Mouse (Mus musculus): Measurements from ENCODE around the gene Rhox3a. TPM values are rescaled to one million over a fixed set of nuclear protein-coding genes. Genes with fewer than 3 reads are reported as not detected.
"Not testable (repeated sequence)": the region's sequence is repeated elsewhere in the genome, so short reads cannot be mapped to it uniquely, and the experiment has no call there.

The Rhox3a gene
- polyA plus RNA-seq (2014; fragmentation: Nextera tagmentation; extraction: Ambion mirVana), result not detected in 2 replicates

- not testable (repeated sequence) for H3K9ac ChIP-seq; H3K27ac ChIP-seq (ENCODE audit: low read depth); H3K4me2 ChIP-seq; H3K27me3 ChIP-seq (ENCODE audit: insufficient read depth, low read length); H3K9me3 ChIP-seq (ENCODE audit: low read depth, low read length); H3K36me3 ChIP-seq (ENCODE audit: insufficient read depth); DNase-seq; H3K4me3 ChIP-seq (ENCODE audit: low read depth, low read length); H3K4me1 ChIP-seq (ENCODE audit: insufficient read depth); ATAC-seq (ENCODE audit: insufficient read depth)
- 89% methylated on average over 1 of the region's 3 CpGs for WGBS
Observed at GRCm38 (mm10) chrX:37249619-37250018, at the start of gene Rhox3a. TSS of gene Rhox3a (plus strand) at chrX:37249919.

DNA sequence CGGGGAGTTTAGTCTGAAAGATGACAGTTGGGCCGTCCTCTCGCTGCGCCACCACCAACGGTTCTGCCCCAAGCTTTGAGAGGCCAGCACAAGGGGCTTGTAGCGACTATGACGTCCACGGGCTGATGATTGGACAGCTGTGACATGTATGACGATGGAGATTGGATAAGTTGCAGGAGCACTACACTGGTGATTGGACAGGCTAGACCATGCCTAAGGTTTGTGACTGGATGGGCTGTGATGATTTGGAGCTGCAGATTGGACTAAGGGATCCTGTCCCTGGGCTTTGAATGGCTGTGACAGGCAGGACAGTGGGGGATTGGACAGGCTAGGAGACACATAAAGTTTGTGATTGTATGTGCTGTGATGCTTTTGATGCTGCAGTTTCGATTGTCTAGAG, 38.8 kb upstream of the Rhox3a start, which contains the start of gene Gm9:
Gene Gm9 (minus strand): TSS at position 101 of the 400 bp plus-strand sequence.
- Histone ChIP-seq H3K4me1 (ENCODE audit: insufficient read depth) (no peaks in the 10 kb centered on the region), H3K4me2 (no peak within 1 kb of the TSS), H3K9me3 (ENCODE audit: low read depth, low read length) (no peaks in the 10 kb centered on the region), H3K36me3 (ENCODE audit: insufficient read depth) (no peaks in the 10 kb centered on the region), H3K27me3 (ENCODE audit: insufficient read depth, low read length) (no peaks in the 10 kb centered on the region), H3K4me3 (ENCODE audit: low read depth, low read length) (no peak within 1 kb of the TSS), H3K27ac (ENCODE audit: low read depth) (no peak within 1 kb of the TSS), H3K9ac (no peak within 1 kb of the TSS)
- no peak for ATAC-seq (ENCODE audit: insufficient read depth)
- WGBS, result 83% methylated on average over 10 of the region's 10 CpGs
- TF ChIP-seq CTCF (IDR thresholded peaks at IDR 0.05; ENCODE audit: low read depth), result no peak
- DNase-seq, result no peak

DNA sequence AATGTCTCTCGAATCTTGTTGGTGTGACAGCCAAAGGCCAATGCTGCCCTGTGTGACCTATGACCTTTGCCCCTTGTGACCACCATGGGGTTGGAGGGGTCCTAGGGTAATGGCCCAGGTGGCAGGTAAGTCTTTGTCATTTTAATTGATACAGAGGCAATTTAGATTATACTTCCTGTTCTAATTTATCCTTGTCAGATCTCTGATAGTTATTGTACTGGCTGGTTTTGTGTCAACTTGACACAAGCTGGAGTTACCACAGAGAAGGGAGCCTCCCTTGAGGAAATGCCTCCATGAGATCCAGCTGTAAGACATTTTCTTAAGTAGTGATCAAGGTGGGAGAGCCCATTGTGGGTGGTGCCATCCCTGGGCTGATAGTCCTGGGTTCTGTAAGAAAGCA, 27.6 kb upstream of the Rhox3a start, which contains the start of gene Rhox1:
Gene Rhox1 (minus strand): TSS at position 101 of the 400 bp plus-strand sequence.
- H3K4me3 ChIP-seq (ENCODE audit: low read depth, low read length); H3K27ac ChIP-seq (ENCODE audit: low read depth); H3K9ac ChIP-seq; H3K4me2 ChIP-seq; ATAC-seq (ENCODE audit: insufficient read depth); H3K36me3 ChIP-seq (ENCODE audit: insufficient read depth); DNase-seq; H3K9me3 ChIP-seq (ENCODE audit: low read depth, low read length); H3K4me1 ChIP-seq (ENCODE audit: insufficient read depth); H3K27me3 ChIP-seq (ENCODE audit: insufficient read depth, low read length): not testable (repeated sequence)
- WGBS, result 58% methylated on average over 1 of the region's 1 CpGs

DNA sequence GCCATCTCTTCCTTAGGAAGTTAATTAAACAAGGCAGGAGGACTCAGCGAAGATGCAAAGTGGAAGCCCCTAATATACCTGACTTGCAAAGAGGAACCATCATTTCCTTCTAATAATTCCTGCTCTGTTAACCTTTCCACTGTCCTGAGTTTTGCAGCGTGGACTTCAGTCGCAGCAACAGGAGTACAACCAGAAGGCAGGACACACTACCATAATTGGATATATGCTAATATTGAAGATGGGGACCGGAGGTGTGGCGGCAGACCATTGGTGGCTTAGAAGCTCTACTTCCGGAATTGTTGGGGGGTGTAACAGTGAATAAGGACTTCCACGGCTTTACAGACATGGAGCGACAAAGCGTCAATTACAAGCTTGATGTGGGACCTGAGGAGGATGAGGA, 5.0 kb upstream of the Rhox3a start, which contains the start of gene Rhox2a:
Gene Rhox2a (plus strand): TSS at position 301 of the 400 bp plus-strand sequence.
- not testable (repeated sequence) for H3K27ac ChIP-seq (ENCODE audit: low read depth); H3K4me3 ChIP-seq (ENCODE audit: low read depth, low read length); H3K4me1 ChIP-seq (ENCODE audit: insufficient read depth); DNase-seq; H3K9me3 ChIP-seq (ENCODE audit: low read depth, low read length); H3K9ac ChIP-seq; H3K36me3 ChIP-seq (ENCODE audit: insufficient read depth); H3K27me3 ChIP-seq (ENCODE audit: insufficient read depth, low read length); ATAC-seq (ENCODE audit: insufficient read depth); H3K4me2 ChIP-seq
- WGBS, result no CpG with 5 or more reads among the region's 9 CpGs

DNA sequence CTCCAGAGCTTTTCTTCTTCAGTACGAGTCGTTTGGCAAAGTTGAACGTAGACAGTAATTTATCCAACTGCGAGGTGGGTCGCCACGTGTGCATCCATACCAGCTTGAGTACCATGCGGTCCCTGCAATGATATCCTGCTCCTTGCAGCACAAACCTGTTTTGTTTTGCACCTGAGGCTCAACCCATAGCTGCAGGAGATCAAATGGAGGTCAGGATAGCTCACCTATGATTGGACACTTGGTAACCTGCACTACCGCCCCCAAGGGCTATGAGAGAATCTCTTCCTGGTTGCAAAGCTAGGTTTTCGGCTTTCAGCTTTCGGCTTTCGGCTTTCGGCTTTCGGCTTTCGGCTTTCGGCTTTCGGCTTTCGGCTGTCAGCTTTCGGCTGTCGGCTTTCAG, 15.3 kb downstream of the Rhox3a start, which contains the start of gene Rhox4a:
Gene Rhox4a (plus strand): TSS at position 301 of the 400 bp plus-strand sequence.
- not testable (repeated sequence) for H3K36me3 ChIP-seq (ENCODE audit: insufficient read depth); H3K4me2 ChIP-seq; ATAC-seq (ENCODE audit: insufficient read depth); DNase-seq; H3K4me3 ChIP-seq (ENCODE audit: low read depth, low read length); H3K9me3 ChIP-seq (ENCODE audit: low read depth, low read length); H3K27me3 ChIP-seq (ENCODE audit: insufficient read depth, low read length); H3K27ac ChIP-seq (ENCODE audit: low read depth); H3K4me1 ChIP-seq (ENCODE audit: insufficient read depth); H3K9ac ChIP-seq
- 100% methylated on average over 9 of the region's 19 CpGs for WGBS

Other genes with a start within 250 kb of the Rhox3a start
- 0.18 TPM in 1 of 2 replicates, not detected in the other for gene Sowahd, start 201.1 kb upstream of the Rhox3a start, polyA plus RNA-seq (2014; fragmentation: Nextera tagmentation; extraction: Ambion mirVana)
- 600 and 683 TPM in 2 replicates for gene Rpl39, start 164.5 kb upstream of the Rhox3a start, polyA plus RNA-seq (2014; fragmentation: Nextera tagmentation; extraction: Ambion mirVana)
- 19.0 and 19.3 TPM in 2 replicates for gene Upf3b, start 139.6 kb upstream of the Rhox3a start, polyA plus RNA-seq (2014; fragmentation: Nextera tagmentation; extraction: Ambion mirVana)
- gene Nkap, start 123.1 kb upstream of the Rhox3a start, polyA plus RNA-seq (2014; fragmentation: Nextera tagmentation; extraction: Ambion mirVana), result 13.6 and 15.9 TPM in 2 replicates
- 0.09 TPM in 1 of 2 replicates, not detected in the other for gene Akap14, start 81.1 kb upstream of the Rhox3a start, polyA plus RNA-seq (2014; fragmentation: Nextera tagmentation; extraction: Ambion mirVana)
- gene Ndufa1, start 58.8 kb upstream of the Rhox3a start, polyA plus RNA-seq (2014; fragmentation: Nextera tagmentation; extraction: Ambion mirVana), result 387 and 422 TPM in 2 replicates
- 9.2 and 11.0 TPM in 2 replicates for gene Rnf113a1, start 58.7 kb upstream of the Rhox3a start, polyA plus RNA-seq (2014; fragmentation: Nextera tagmentation; extraction: Ambion mirVana)
- gene Gm9, start 38.9 kb upstream of the Rhox3a start, polyA plus RNA-seq (2014; fragmentation: Nextera tagmentation; extraction: Ambion mirVana), result not detected in 2 replicates
- gene Rhox1, start 27.7 kb upstream of the Rhox3a start, polyA plus RNA-seq (2014; fragmentation: Nextera tagmentation; extraction: Ambion mirVana), result not detected in 2 replicates
- gene Rhox2a, start 4.9 kb upstream of the Rhox3a start, polyA plus RNA-seq (2014; fragmentation: Nextera tagmentation; extraction: Ambion mirVana), result not detected in 2 replicates
- not detected in 2 replicates for gene Rhox4a, start 15.4 kb downstream of the Rhox3a start, polyA plus RNA-seq (2014; fragmentation: Nextera tagmentation; extraction: Ambion mirVana)
- gene Rhox3a2, start 130.1 kb downstream of the Rhox3a start, polyA plus RNA-seq (2014; fragmentation: Nextera tagmentation; extraction: Ambion mirVana), result not detected in 2 replicates
- gene Rhox4a2, start 140.9 kb downstream of the Rhox3a start, polyA plus RNA-seq (2014; fragmentation: Nextera tagmentation; extraction: Ambion mirVana), result not detected in 2 replicates
- not detected in 2 replicates for gene Rhox2b, start 162.1 kb downstream of the Rhox3a start, polyA plus RNA-seq (2014; fragmentation: Nextera tagmentation; extraction: Ambion mirVana)
- not detected in 2 replicates for gene Rhox4b, start 182.6 kb downstream of the Rhox3a start, polyA plus RNA-seq (2014; fragmentation: Nextera tagmentation; extraction: Ambion mirVana)
- gene Rhox2c, start 203.8 kb downstream of the Rhox3a start, polyA plus RNA-seq (2014; fragmentation: Nextera tagmentation; extraction: Ambion mirVana), result not detected in 2 replicates
- not detected in 2 replicates for gene Rhox3c, start 208.7 kb downstream of the Rhox3a start, polyA plus RNA-seq (2014; fragmentation: Nextera tagmentation; extraction: Ambion mirVana)
- gene Rhox4c, start 230.4 kb downstream of the Rhox3a start, polyA plus RNA-seq (2014; fragmentation: Nextera tagmentation; extraction: Ambion mirVana), result not detected in 2 replicates
- not detected in 2 replicates for gene Rhox2d, start 243.5 kb downstream of the Rhox3a start, polyA plus RNA-seq (2014; fragmentation: Nextera tagmentation; extraction: Ambion mirVana)